Mouse (Mus musculus) thymus, adult 2 months (tissue): ENCODE data around the gene Prkg1.

Source experiments
- CTCF ChIP-seq: fragments of 200-500 bp; IDR thresholded peaks from 2 replicates; pipeline ENCODE4 v1.5.1; 2012; ENCODE audit warnings: mild to moderate bottlenecking, control low read depth, low read length, moderate library complexity, borderline replicate concordance; ENCODE audit not compliant: control insufficient read depth, poor library complexity, insufficient read depth; ENCODE audit errors: extremely low read depth
- POLR2A ChIP-seq: fragments of 200-500 bp; IDR thresholded peaks from 2 replicates; pipeline ENCODE4 v1.6.1; 2012; ENCODE audit warnings: mild to moderate bottlenecking, low read length, control low read depth, moderate library complexity; ENCODE audit not compliant: control insufficient read depth, poor library complexity, insufficient read depth; ENCODE audit errors: extremely low read depth

DNA sequence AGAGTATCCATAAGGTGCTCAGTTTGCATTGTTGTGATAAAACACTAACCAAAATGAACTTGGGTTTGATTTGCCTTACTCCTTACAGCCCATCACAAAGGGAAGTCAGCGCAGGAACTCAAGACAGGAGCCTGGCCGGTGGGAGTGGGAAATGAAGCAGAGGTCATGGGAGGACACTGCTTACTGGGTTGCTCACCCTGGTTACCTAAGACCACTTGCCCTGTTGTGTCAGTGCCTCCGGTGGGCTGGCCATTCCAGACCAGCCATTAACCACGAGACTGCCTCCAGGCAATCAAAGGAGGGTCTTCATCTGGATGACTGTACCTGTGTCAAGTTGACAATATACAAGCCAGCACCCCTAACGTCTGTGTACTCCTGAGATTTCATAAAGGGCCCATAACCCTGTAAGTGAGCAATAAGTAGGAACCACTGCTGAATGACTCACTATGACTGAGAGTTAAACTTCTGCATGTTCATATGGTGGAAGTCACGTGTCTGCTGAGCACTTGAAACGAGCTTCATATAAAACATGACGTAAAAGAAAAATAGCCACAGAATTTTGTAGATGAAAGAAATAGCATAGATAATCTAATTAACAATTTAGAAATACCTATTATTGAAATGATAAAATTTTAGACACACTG lies 587.4 kb downstream of the Prkg1 start:
- no peak for TF ChIP-seq CTCF
- TF ChIP-seq POLR2A: no peak
